Mouse (Mus musculus) gastrocnemius, postnatal 25 days (tissue): ENCODE data around the gene Wdr47. TPM values are rescaled to one million over a fixed set of nuclear protein-coding genes. Genes with fewer than 3 reads are reported as not detected.
"Not testable (repeated sequence)": the region's sequence is repeated elsewhere in the genome, so short reads cannot be mapped to it uniquely, and the experiment has no call there.

ENCODE experiments used
- DNase-seq: peaks from one replicate; pipeline ENCODE4 v3.0.0; 2022
- long read RNA-seq, 2 experiments: library from polyadenylated mRNA; stranded (forward); transcript quantifications; one replicate each; pipeline ENCODE4 v2.0.0; 2021
- total RNA-seq, 2 experiments: library from RNA; stranded (reverse); gene quantifications; 1 replicate in 1 of 2; 2 replicates in 1 of 2; pipeline ENCODE4 v1.2.3; 2021

The Wdr47 gene
- total RNA-seq, result 1 to 10 TPM; 3.0 to 6.4 TPM
- long read RNA-seq, experiment 1, full-length matches to known transcripts, result 1 of 1 reads
- long read RNA-seq, experiment 1, partial matches to known transcripts, result 0 of 1 reads
- long read RNA-seq, experiment 1, other reads (novel, unspliced or antisense), result 0 of 1 reads
- long read RNA-seq, experiment 2, full-length matches to known transcripts, result 2 of 5 reads
- long read RNA-seq, experiment 2, partial matches to known transcripts, result 0 of 5 reads
- long read RNA-seq, experiment 2, other reads (novel, unspliced or antisense), result 3 of 5 reads

DNA sequence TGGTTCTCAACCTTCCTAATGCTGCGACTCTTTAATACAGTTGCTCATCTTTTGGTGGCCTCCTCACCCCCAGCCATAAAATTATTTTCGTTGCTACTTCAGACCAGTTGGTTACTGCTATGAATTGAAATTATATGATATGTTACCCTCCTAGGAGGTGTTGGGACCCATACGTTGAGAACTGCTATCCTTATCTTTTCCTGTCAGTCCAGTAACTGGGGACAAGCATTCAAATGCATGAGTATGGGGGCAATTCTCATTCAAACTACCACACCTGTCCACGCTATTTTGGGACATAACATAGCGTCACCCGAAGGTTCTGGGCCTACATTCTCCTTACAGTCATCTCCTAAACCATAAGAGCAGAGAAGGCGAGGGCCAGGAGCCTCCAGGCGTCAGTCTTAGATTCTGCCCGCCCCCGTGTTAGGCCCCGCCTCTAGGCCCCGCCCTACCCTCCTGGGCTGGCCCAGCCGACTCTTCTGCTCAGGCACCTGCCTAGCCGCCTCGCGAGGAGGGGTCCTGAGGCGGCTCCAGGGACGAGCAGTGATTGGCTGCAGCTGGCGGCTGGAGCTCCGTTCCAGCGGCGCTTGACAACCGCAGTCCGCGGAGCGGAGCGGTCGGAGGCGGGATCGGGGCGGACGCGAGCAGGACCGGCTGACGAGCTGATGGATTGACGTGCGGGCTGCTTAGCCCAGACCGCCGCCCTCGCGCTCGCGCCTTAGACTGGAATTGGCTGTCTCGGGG is at the start of gene Wdr47:
Wdr47 (plus strand) TSS at position 494 of the 744 bp plus-strand sequence.
- peak; percentile 97 for DNase-seq

DNA sequence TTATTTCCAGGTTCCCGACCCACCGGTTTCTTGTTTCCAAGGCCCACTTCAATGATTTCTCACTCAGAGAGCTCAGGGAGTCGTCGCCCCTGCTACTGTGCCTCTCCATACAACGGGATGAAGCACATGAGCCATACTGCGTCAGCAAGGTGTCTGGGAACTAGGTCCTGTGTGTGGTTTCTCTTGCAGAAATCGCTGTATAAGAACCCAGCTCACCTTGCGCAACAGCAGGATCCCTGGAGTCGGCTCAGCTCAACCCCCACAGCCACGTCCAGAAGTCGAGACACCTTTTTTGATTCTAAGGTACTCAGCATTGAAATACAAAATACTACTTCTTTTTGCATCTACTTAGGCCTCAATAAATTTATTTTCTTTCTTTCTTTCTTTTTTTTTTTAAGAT is 48.8 kb upstream of the Wdr47 start:
- no peak for DNase-seq

DNA sequence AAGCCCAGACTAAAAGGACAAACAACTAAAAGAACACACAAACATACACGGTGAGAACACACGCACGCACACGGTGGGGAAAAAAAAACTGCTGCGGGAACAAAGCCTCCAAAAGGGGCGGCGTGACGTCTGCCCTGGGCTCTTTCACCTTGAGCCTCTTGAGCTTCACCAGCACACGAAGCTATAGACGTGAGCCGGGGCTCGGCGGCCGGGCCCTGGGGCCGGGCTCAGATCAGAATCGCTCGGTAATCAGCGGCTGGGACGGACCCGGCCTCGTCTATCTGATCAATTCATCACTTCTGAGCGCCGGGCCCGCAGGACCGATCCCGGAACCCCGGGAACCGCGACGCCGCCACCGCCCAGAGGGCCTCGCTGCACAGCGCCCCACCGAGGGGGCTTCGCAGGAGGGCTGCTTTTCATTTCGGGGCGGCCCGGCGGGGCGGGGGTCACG is 36.9 kb upstream of the Wdr47 start:
- no peak for DNase-seq

DNA sequence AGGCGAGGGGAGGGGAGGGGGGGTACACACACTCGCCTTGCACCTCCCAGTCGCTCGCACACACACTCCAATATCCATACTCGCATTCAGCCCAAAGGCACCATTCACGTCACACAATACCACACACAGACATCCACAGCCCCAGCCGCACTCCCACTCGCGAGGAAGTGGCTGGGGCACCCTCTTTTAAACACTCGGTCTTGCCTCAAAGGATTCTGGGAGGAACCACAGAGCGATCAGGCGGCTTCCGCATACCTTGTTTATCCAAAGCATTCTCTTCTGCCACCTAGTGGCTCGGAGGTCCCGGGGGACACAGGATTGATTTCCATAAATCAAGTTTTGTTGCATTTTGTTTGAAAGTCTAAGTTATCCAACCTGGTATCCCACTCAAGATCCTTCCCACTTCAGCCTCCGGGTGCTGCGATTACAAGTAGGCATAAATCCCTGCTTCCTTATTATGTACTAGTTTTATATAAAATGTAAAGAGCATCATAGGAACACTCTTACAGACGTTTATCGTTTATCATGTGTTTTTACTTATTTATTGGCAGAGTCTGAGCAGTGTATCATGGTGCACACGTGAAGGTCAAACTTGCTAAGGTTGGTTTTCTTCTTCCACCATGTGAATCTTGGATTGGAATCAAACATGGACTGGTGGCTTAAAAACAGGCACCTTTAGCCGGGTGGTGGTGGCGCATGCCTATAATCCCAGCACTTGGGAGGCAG is 36.3 kb upstream of the Wdr47 start:
- peak; percentile 87 for DNase-seq

- no peak for DNase-seq
Observed at GRCm38 (mm10) chr3:108557888-108558287, 33.2 kb upstream of the Wdr47 start.

DNA sequence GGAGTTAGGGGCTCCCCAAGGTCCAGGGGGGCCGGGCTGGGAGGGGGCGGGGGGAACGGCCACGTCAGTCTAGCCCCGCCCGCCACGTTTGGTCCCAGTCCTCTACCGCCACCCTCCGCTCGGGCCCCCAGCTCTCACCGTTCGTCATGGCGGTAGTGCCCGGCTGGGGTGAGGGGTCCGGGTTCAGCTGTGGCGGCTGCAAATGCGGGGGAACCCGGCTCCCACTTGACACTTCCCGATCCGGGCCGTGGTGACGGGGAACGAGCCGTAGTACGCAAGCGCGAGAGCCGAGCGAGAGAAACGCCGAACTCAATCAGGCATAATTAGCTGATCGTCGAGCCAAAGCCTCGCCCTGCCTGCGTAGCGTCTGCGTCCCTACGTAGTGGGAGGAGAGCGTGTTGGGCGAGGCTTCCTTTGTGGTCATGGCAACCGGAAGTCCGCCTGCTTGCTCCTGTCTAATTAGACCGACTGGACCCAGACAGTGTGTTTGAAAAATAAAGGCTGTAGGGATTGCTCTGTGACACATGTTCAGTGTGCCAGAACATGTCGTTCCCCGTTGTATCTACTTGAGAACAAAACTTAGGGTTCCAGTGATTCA is 28.8 kb upstream of the Wdr47 start, which contains the start of gene Tmem167b:
Tmem167b (minus strand) TSS at position 334 of the 598 bp plus-strand sequence.
- DNase-seq, result peak; percentile 96

GRCm38 (mm10) chr3:108562777-108563271 is 28.3 kb upstream of the Wdr47 start:
- no peak for DNase-seq

DNA sequence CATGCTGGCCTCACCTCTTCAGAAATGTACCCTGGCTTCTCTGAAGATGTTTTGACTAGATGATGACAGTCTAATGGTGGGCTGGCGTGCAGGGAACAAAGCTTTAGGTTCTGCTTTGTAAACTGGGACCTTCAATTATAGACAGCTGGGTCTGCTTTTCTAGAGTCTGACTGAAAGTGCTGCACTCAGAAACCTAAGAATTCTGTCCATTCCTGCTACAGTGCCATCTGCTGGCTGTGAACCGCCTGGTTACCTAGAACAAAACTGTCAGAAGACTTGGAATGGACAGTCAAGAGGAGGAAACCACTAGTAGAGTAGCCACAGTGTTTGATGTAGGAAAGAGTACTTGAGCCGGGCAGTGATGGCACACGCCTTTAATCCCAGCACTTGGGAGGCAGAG is 27.8 kb upstream of the Wdr47 start:
- peak; percentile 68 for DNase-seq

DNA sequence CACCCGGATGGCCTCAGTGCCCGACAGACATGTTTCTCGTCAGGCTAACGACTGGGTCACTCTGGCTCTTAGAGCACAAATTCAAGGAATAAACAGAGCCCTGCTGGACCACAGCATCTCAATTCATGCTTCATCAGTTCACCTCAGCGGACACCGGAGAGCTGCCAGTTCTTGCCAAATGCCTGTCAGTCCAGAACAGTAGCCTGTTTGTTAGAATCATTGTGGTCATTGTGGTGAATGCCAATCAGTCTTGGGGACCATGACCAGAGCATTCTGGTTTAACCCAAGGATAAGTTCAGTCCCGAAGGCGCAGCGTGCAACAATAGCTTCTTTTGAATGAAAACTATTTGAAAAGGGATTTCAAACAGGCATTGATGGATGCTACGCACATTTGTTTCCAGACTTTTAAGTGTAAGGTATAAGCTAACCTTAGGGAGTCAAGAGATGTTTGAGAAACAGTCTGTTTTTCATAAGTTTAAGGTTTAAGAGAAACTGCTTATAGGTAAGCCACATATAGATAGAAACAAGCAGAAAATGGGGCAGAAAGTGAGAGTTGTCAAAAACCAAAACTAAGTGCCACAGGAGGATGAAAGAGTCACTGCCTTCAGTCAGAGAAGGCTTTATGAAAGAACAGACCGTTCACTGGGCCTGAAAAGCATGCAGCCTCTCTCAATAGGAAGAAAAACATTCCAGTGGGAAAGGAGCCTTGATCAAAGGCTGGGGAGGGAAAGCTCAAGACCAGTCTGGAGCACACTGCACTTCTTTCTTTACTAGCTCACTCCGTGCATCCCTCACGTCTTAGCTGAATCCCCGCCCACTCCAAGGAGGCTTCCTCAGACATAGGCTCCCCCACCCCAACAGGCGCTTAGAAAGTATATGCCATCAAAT is 22.8 kb upstream of the Wdr47 start:
- DNase-seq, result no peak

DNA sequence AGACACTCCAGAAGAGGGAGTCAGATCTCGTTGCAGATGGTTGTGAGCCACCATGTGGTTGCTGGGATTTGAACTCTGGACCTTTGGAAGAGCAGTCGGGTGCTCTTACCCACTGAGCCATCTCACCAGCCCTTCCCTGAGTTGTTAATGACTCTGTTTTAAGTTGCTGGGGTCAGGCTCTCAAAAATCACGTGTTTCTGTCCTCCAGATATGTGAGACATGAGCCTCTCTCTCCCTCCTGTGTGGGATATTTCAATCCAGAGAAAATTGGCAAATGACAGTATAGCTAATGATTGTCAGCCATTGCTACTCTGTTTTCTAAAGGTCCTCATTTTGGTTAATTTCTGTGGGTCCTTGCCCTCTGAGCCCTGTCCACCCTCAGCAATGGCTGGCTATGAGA is 21.4 kb upstream of the Wdr47 start:
- not testable (repeated sequence) for DNase-seq

DNA sequence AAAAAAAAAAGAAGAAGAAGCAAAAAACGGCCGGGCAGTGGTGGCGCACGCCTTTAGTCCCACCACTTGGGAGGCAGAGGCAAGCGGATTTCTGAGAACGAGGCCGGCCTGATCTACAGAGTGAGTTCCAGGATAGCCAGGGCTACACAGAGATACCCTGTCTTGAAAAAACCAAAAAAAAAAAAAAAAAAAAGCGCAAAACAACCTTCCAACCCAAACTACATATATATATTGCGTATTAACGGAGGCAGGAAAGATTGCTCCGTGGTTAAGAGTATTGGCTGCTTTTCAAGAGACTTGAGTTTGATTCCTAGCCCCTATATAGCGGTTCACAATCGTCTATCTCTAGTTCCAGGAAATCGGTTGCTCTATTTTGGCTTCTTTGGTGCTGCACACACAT is 20.3 kb upstream of the Wdr47 start:
- no peak for DNase-seq

DNA sequence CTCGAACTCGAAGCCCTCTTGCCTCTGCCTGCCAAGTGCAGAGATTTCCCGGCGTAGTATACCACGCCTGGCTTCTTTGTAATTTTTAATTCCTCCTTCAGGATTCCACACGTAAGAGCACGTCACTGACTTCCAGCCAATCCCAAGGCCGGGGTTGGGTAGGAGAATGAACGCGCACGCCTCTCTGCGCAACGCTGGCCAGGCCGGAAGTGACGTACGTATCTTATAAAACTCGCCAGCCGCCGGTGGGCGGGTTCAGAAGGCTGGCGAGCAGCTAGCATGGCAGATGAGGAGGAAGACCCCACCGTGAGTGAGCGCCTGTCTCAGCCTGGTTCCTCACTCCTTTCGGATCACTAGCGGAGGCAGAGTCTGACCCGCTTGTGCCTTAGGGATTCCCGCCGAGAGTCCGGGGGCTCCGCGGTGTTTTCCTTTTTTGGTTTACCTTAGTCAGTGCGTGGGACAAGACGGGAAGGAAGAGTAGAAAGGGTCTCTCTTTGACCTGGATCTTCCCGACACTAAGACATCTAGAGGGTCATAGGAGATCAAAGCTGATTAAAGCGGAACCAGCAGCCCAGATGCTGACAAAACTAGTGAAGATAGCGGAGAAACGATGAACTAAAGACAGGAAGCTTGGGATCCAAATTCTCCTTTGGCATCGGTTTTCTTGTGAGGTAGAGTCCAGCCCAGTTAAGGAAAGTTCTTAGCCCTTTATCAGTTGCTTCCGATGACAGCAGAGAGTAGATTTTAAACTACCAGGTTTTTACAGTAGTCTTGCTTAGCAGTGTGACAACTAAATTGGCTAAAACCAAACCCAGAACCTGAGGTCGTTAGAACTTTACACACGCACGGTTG is 19.4 kb upstream of the Wdr47 start, which contains the start of gene Taf13:
Taf13 (plus strand) TSS at position 256 of the 852 bp plus-strand sequence.
- DNase-seq, result peak; percentile 94

- no peak for DNase-seq
Observed at GRCm38 (mm10) chr3:108572309-108573010, 18.6 kb upstream of the Wdr47 start.

DNA sequence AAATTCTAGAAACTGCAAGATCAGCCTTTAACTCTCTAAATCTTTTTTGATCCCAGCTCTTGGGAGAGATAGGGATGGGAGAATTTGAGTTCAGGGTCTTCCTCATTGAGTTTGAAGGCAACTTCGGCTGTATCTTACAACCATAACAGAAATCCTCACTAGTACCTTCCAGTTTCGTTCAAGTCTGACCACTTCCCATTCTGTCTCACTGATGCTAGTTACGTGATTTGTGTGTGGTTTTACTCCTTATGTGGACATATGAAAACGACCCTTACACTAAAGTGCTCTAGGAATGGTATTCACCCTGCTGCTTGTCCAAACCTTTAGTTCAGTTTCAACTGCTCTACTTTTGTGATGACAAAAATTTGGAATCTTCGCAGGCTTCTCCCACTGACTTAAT is 17.1 kb upstream of the Wdr47 start:
- DNase-seq, result no peak

DNA sequence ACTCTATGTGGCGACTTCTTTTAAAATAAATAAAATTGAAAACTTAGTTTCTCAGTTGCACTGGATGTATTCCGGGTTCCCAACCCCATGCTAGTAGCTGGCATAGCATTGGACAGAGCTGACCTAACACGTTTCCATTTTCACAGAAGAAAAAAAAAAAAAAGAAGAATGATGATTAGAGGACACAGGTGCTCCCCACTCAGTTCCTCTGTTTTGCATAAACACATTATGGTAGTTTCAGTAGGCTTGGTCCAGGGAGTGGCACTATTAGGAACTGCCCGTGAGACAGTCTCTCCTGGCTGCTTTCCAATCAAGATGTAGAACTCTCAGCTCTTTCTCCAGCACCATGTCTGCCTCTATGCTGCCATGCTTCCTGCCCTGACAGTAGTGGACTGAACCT is 6.5 kb upstream of the Wdr47 start:
- no peak for DNase-seq

DNA sequence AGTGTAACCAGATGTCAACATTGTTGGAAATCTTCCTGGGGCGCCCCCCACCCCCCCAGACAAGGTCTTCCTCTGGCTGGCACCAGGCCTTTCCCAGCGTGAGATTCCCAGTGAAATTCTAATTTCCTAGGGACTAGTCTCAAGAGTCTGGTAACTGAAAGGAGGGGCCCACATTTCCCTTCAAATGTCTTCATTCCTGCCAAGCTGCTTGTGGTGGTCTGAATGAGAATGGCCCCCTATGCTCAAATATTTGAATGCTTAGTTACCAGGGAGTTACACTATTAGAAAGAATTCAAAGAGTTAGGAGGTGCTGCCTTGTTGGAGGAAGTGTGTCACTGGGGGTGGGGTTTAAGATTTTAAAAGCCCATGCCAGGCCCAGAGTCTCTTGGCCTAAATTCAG is 2.6 kb upstream of the Wdr47 start:
- DNase-seq, result no peak

DNA sequence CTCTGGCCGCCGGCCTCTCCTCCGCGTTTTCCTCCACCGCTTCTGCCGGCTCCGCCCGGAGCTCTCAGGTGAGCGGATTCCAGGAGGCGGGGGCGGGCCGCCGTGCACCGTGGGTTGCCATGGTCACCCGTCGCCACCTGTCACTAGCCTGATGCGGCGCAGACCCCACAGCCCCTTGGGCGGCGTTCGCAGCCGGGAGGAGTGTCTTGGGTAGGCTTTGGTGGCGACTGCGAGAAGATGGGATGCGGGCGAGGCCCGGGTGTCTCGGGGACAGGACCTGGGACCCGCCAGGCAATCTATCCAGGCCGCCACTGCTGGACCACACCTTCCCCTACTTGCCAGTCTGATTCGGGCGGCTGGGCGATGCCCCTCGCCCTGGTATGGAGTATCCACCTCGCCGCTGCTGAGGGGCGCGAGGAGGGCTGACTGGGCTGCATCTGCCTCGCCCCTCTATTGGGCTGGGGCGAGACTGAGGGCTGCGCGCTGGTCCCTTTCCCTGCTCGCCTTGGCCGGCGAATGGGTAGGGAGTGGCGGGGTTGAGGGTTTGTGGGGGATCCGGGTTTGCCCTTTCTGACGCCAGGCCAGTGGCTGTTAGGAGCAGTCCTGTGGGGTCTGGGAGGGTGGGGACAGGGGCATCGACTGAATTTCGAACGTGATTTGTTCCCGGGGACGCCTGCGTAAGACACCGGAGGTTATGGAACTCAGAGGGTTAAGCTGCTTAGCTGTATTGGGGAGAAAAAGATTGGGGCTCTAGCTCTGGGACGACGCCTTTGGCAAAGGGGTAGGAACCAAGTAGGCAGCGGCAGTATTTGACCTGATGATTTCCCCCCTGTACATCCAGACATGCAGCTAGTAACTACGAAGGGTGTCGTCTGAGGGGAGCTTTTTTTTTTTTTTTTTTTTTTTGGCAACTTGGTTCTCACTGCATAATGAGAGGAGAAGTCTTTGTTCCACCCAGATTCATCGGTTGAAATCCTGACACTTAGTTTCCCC is 747 bp downstream of the Wdr47 start:
- no peak for DNase-seq

GRCm38 (mm10) chr3:108608906-108609305 is 17.8 kb downstream of the Wdr47 start:
- DNase-seq, result no peak
